In genomic region chr14:72938382-72939066, GRCm38 (mm10) we compare ENCODE assay signal across 20 mouse cellular contexts.
DNase-seq lines count a peak whose midpoint lies in the region; ATAC-seq lines count a peak whose summit lies in the region.
"Had no signal": no experiment of that assay in that cellular context is flagged by ENCODE, and none has a peak within 500 bp of the region (broad histone marks: within the 10 kb centered on the region; RNA-seq: fewer than 3 reads in every experiment).

No protein-coding gene starts in this region.

- DNase-seq in spleen, postnatal 36 days (ENCODE audit: low spot score in 2 of 2), result peak; percentile 15 to 26
- no peak for DNase-seq in spleen, adult 12 weeks (ENCODE audit: low spot score)
- DNase-seq in thymus, postnatal 10 days (ENCODE audit: low spot score in 2 of 2), result peak; percentile 5 to 11
- DNase-seq in heart, adult 18-20 months, result no peak
- no peak for DNase-seq in urinary bladder, postnatal 14 days (ENCODE audit: low spot score)
- no peak for DNase-seq in layer of hippocampus, postnatal 14 days (ENCODE audit: low spot score in 2 of 2)
- DNase-seq in neural tube, embryonic 10.5 days (ENCODE audit: extremely low spot score, low spot score), result no peak
- DNase-seq: adrenal gland, postnatal 10 days; cerebellum, adult 11-12 months; cerebellum, adult 9-11 months; gastrocnemius, postnatal 10 days; kidney, adult 2 months; kidney, postnatal 10 days; layer of hippocampus, adult 9-11 months; lung, embryonic 14.5 days; midbrain, embryonic 14.5 days had no signal

- peak; percentile 35; the same call in 1 of the 2 replicates for ATAC-seq in monocyte, adult 5-6 weeks (replicated peaks; ENCODE audit: insufficient number of reproducible peaks, low FRiP score, low TSS enrichment, poor library complexity, severe bottlenecking)
- ATAC-seq: hindbrain, postnatal 0 days; intestine, embryonic 15.5 days; Patski had no signal

Comparison
In these comparisons a context has a peak if more than half of its experiments do, and no peak if none do; other contexts are left out.
1. DNase-seq: peak in spleen, postnatal 36 days (2 of 2) and thymus, postnatal 10 days (2 of 2); none in spleen, adult 12 weeks (single experiment), heart, adult 18-20 months (0 of 2), urinary bladder, postnatal 14 days (single experiment), layer of hippocampus, postnatal 14 days (0 of 2) and neural tube, embryonic 10.5 days (single experiment).